Mouse (Mus musculus): ENCODE results near the gene Il17rd.

The Il17rd gene

GRCm38 (mm10) chr14:27048231-27048956 is 9.7 kb downstream of the Il17rd start:
- 80% methylated on average over 8 of the region's 8 CpGs for WGBS

GRCm38 (mm10) chr14:27050043-27050442 is 11.3 kb downstream of the Il17rd start:
- WGBS: 72% methylated on average over 9 of the region's 9 CpGs

GRCm38 (mm10) chr14:27050560-27051510 is 12.1 kb downstream of the Il17rd start:
- WGBS: 74% methylated on average over 18 of the region's 18 CpGs

GRCm38 (mm10) chr14:27051511-27051895 is 12.8 kb downstream of the Il17rd start:
- WGBS: 89% methylated on average over 5 of the region's 5 CpGs

- WGBS: 79% methylated on average over 13 of the region's 13 CpGs
Measured at GRCm38 (mm10) chr14:27058535-27059223, 19.9 kb downstream of the Il17rd start.

- 64% methylated on average over 8 of the region's 8 CpGs for WGBS
Measured at GRCm38 (mm10) chr14:27059224-27059558, 20.4 kb downstream of the Il17rd start.

GRCm38 (mm10) chr14:27063338-27063737 is 24.6 kb downstream of the Il17rd start:
- WGBS: 88% methylated on average over 1 of the region's 1 CpGs

- WGBS: 44% methylated on average over 9 of the region's 9 CpGs
Measured at GRCm38 (mm10) chr14:27066171-27066929, 27.6 kb downstream of the Il17rd start.

- WGBS: 45% methylated on average over 6 of the region's 6 CpGs
Measured at GRCm38 (mm10) chr14:27067866-27068271, 29.1 kb downstream of the Il17rd start.

GRCm38 (mm10) chr14:27069434-27070097 is 30.8 kb downstream of the Il17rd start:
- WGBS: 89% methylated on average over 8 of the region's 8 CpGs

GRCm38 (mm10) chr14:27070128-27070527 is 31.4 kb downstream of the Il17rd start:
- 70% methylated on average over 3 of the region's 3 CpGs for WGBS

GRCm38 (mm10) chr14:27070758-27071157 is 32.0 kb downstream of the Il17rd start:
- 64% methylated on average over 9 of the region's 9 CpGs for WGBS

GRCm38 (mm10) chr14:27071985-27072384 is 33.2 kb downstream of the Il17rd start:
- WGBS: 39% methylated on average over 3 of the region's 3 CpGs

GRCm38 (mm10) chr14:27075084-27075483 is 36.3 kb downstream of the Il17rd start:
- 84% methylated on average over 6 of the region's 6 CpGs for WGBS

GRCm38 (mm10) chr14:27075909-27076521 is 37.3 kb downstream of the Il17rd start:
- 74% methylated on average over 8 of the region's 8 CpGs for WGBS

- 90% methylated on average over 2 of the region's 2 CpGs for WGBS
Measured at GRCm38 (mm10) chr14:27076522-27076920, 37.8 kb downstream of the Il17rd start.

GRCm38 (mm10) chr14:27081536-27082275 is 43.0 kb downstream of the Il17rd start:
- WGBS: 29% methylated on average over 5 of the region's 5 CpGs

GRCm38 (mm10) chr14:27085471-27085870 is 46.7 kb downstream of the Il17rd start:
- WGBS: 91% methylated on average over 5 of the region's 5 CpGs

- WGBS: 90% methylated on average over 4 of the region's 4 CpGs
Measured at GRCm38 (mm10) chr14:27085999-27086398, 47.3 kb downstream of the Il17rd start.

GRCm38 (mm10) chr14:27094247-27094646 is 55.5 kb downstream of the Il17rd start:
- 80% methylated on average over 5 of the region's 5 CpGs for WGBS
